Mouse (Mus musculus): Measurements from ENCODE around the gene Hlf. TPM values are rescaled to one million over a fixed set of nuclear protein-coding genes. Genes with fewer than 3 reads are reported as not detected.

Hlf gene
- polyA plus RNA-seq, 1 experiment from 2014 or later = 1.8 TPM

- ATAC-seq (no peak), DNase-seq (ENCODE audit: low spot score) (no peak)
- 83% methylated on average over 4 of the region's 4 CpGs for WGBS
Measured at GRCm38 (mm10) chr11:90291156-90291555, 99.5 kb downstream of the Hlf start.

GRCm38 (mm10) chr11:90286550-90287154 lies 104.0 kb downstream of the Hlf start:
- Histone ChIP-seq H3K36me3 (ENCODE audit: insufficient read depth, low read length) (no peaks in the 10 kb centered on the region), H3K27ac (ENCODE audit: low read length) (no peak overlapping the region), H3K4me2 (replicated peaks; ENCODE audit: low read depth, low read length) (no peak overlapping the region), H3K9ac (replicated peaks; ENCODE audit: low read depth) (no peak overlapping the region), H3K27me3 (replicated peaks; ENCODE audit: insufficient read depth, low read length) (no peaks in the 10 kb centered on the region), H3K4me1 (ENCODE audit: insufficient read depth, low read depth, low read length) (no peaks in the 10 kb centered on the region), H3K9me3 (ENCODE audit: low read length) (no peaks in the 10 kb centered on the region), H3K4me3 (ENCODE audit: low read depth, low read length) (no peak overlapping the region)
- DNase-seq (ENCODE audit: low spot score) = no peak
- no peak for ATAC-seq
- 77% methylated on average over 6 of the region's 6 CpGs for WGBS
- TF ChIP-seq CTCF (IDR thresholded peaks at IDR 0.05) = no peak
- TF ChIP-seq EP300 (IDR thresholded peaks at IDR 0.05) = no peak

More at GRCm38 (mm10) chr11:90291156-90291555, 99.5 kb downstream of the Hlf start:
- TF ChIP-seq EP300 (IDR thresholded peaks at IDR 0.05) (no peak), CTCF (IDR thresholded peaks at IDR 0.05) (no peak)
- no peak overlapping the region for H3K4me3 ChIP-seq (ENCODE audit: low read depth, low read length)
- H3K4me1 ChIP-seq (ENCODE audit: insufficient read depth, low read depth, low read length) = no peaks in the 10 kb centered on the region
- no peak overlapping the region for H3K4me2 ChIP-seq (replicated peaks; ENCODE audit: low read depth, low read length)
- no peak overlapping the region for H3K9ac ChIP-seq (replicated peaks; ENCODE audit: low read depth)
- no peak overlapping the region for H3K27ac ChIP-seq (ENCODE audit: low read length)
- no peaks in the 10 kb centered on the region for H3K27me3 ChIP-seq (replicated peaks; ENCODE audit: insufficient read depth, low read length)
- H3K9me3 ChIP-seq (ENCODE audit: low read length) = no peaks in the 10 kb centered on the region
- H3K36me3 ChIP-seq (ENCODE audit: insufficient read depth, low read length) = no peaks in the 10 kb centered on the region

Other genes starting within 250 kb of the Hlf start
- gene Gm45716, start 203.2 kb downstream of the Hlf start, polyA plus RNA-seq (2015; fragmentation: Nextera tagmentation; extraction: Ambion mirVana) = 11.8 and 11.9 TPM in 2 replicates
- gene Mmd, start 141.4 kb downstream of the Hlf start, polyA plus RNA-seq (2015; fragmentation: Nextera tagmentation; extraction: Ambion mirVana) = 32.5 and 35.8 TPM in 2 replicates
- 4.2 and 6.9 TPM in 2 replicates for gene Stxbp4, start 247.2 kb upstream of the Hlf start, polyA plus RNA-seq (2015; fragmentation: Nextera tagmentation; extraction: Ambion mirVana)
- gene Cox11, start 247.3 kb upstream of the Hlf start, polyA plus RNA-seq (2015; fragmentation: Nextera tagmentation; extraction: Ambion mirVana) = 17.6 and 20.0 TPM in 2 replicates

Data from lung, postnatal 0 days (tissue).